Mouse (Mus musculus): Measurements from ENCODE around the gene Hoxa7.

- TF ChIP-seq CTCF (IDR thresholded peaks at IDR 0.05; ENCODE audit: low read depth, low read length) = no peak
- no peak for TF ChIP-seq EP300 (IDR thresholded peaks at IDR 0.05; ENCODE audit: insufficient read depth, low read depth, low read length)
- no peak for TF ChIP-seq POLR2A (IDR thresholded peaks at IDR 0.05; ENCODE audit: insufficient read depth, low read length)
These were observed 19.5 kb upstream of the Hoxa7 start for GRCm38 (mm10) chr6:52241001-52241621.
